Mouse (Mus musculus) liver, embryonic 16.5 days (tissue): Measurements from ENCODE around the gene Abca13. TPM values are rescaled to one million over a fixed set of nuclear protein-coding genes. Genes with fewer than 3 reads are reported as not detected.

Source experiments
- ATAC-seq: fragments of 200-750 bp; cut with Nextera tagmentation; 2 replicates; pipeline ENCODE4 v1.8.0; 2017; ENCODE audit warnings: low read depth, mild to moderate bottlenecking, moderate number of reproducible peaks, moderate library complexity
- H3K27ac ChIP-seq: fragments of 300-500 bp; sonication (generic); 2 replicates; pipeline ENCODE4 v1.5.1; 2014; ENCODE audit warnings: mild to moderate bottlenecking, low read length
- H3K27me3 ChIP-seq: fragments of 300-500 bp; sonication (generic); 2 replicates; pipeline ENCODE4 v1.6.1; 2014; ENCODE audit warnings: low read depth, low read length, mixed read lengths; ENCODE audit not compliant: control insufficient read depth, insufficient read depth
- H3K36me3 ChIP-seq: fragments of 300-500 bp; sonication (generic); 2 replicates; pipeline ENCODE4 v1.6.1; 2014; ENCODE audit warnings: mild to moderate bottlenecking; ENCODE audit not compliant: control insufficient read depth, insufficient read depth
- H3K4me1 ChIP-seq: fragments of 300-500 bp; sonication (generic); 2 replicates; pipeline ENCODE4 v1.6.1; 2014; ENCODE audit warnings: low read depth, low read length, mixed read lengths; ENCODE audit not compliant: control insufficient read depth
- H3K4me2 ChIP-seq: fragments of 300-500 bp; sonication (generic); 2 replicates; pipeline ENCODE4 v1.6.1; 2014; ENCODE audit warnings: low read depth, low read length, mixed read lengths
- H3K4me3 ChIP-seq: fragments of 300-500 bp; sonication (generic); 2 replicates; pipeline ENCODE4 v1.5.1; 2014; ENCODE audit warnings: low read depth, mild to moderate bottlenecking, low read length
- H3K9ac ChIP-seq: fragments of 300-500 bp; sonication (generic); 2 replicates; pipeline ENCODE4 v1.6.1; 2014; ENCODE audit warnings: low read depth, low read length
- H3K9me3 ChIP-seq: fragments of 300-500 bp; sonication (generic); replicated peaks from 2 replicates; pipeline ENCODE4 v1.6.1; 2016; ENCODE audit warnings: low read length; ENCODE audit not compliant: control insufficient read depth
- WGBS: fragments of 180-500 bp; shearing (Covaris S2); extraction: QIAGEN DNeasy Blood & Tissue Kit; methylation state at CpG from one replicate; pipeline ENCODE4 v1.1.7; 2014; ENCODE audit not compliant: insufficient replicate concordance; 5-methylcytosine and 5-hydroxymethylcytosine counted together
- polyA plus RNA-seq: library from polyadenylated mRNA; unstranded; fragments of >200 nt; fragmentation: Nextera tagmentation; extraction: Ambion mirVana; gene quantifications from 2 replicates; pipeline ENCODE4 v1.2.1, GENCODE M21; 2015

Gene Abca13
- polyA plus RNA-seq, 1 experiment from 2014 or later = 0.28 TPM

- ATAC-seq = no peak
- Histone ChIP-seq H3K4me3 (no peak overlapping the region), H3K4me2 (no peak overlapping the region), H3K9ac (no peak overlapping the region), H3K27me3 (no peaks in the 10 kb centered on the region), H3K27ac (no peak overlapping the region), H3K4me1 (no peaks in the 10 kb centered on the region), H3K9me3 (no peaks in the 10 kb centered on the region), H3K36me3 (no peaks in the 10 kb centered on the region)
- WGBS = 63% methylated on average over 1 of the region's 1 CpGs
Observed at GRCm38 (mm10) chr11:9591757-9592316, 400.1 kb downstream of the Abca13 start.

GRCm38 (mm10) chr11:9597299-9597698 is 405.6 kb downstream of the Abca13 start:
- H3K4me2 ChIP-seq = no peak overlapping the region
- no peak overlapping the region for H3K9ac ChIP-seq
- no peak overlapping the region for H3K4me3 ChIP-seq
- no peak for ATAC-seq
- H3K27me3 ChIP-seq = no peaks in the 10 kb centered on the region
- no peak overlapping the region for H3K27ac ChIP-seq
- H3K4me1 ChIP-seq = no peaks in the 10 kb centered on the region
- H3K9me3 ChIP-seq = no peaks in the 10 kb centered on the region
- H3K36me3 ChIP-seq = no peaks in the 10 kb centered on the region
- WGBS = 56% methylated on average over 2 of the region's 2 CpGs

DNA sequence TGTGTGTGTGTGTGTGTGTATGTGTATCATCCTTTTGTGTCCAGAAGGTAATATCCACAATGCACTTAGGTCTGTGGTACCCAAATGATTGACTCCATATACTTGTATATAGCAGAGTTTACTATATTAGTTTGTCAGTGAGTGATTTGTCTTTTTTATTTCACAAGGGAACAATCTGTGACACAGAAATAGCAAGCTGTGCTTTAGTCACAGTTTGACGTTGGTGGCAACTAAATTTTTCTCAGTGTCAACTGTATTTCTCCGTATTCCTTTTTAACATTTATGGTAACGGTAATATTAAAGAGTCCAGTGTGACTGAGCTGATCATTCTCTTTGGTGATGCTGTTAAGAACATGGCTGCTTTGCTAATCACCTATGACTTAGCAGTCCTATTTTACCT is 409.4 kb downstream of the Abca13 start:
- no peaks in the 10 kb centered on the region for H3K27me3 ChIP-seq
- 65% methylated on average over 3 of the region's 3 CpGs for WGBS
- no peak overlapping the region for H3K4me2 ChIP-seq
- no peaks in the 10 kb centered on the region for H3K36me3 ChIP-seq
- ATAC-seq = no peak
- no peak overlapping the region for H3K27ac ChIP-seq
- H3K4me3 ChIP-seq = no peak overlapping the region
- no peaks in the 10 kb centered on the region for H3K4me1 ChIP-seq
- no peak overlapping the region for H3K9ac ChIP-seq
- H3K9me3 ChIP-seq = no peaks in the 10 kb centered on the region

DNA sequence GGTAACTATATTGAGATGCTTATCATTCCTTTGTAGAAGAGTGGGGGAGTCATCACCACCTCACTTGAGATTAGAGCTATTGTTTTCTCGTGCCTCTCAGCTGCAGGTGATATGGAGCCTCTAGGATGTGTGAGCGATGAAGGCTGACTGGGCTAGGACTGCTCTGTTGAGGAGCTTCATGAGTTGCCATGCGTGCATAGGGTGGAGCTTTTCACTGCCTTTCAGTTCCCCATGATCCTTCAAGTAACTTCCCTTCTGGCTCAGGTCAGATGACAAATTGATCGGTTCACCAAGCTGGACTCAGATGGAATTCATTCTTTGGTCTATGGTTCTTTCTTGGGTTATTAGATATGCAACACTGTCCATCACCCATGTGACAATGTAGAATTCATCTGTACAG is 410.4 kb downstream of the Abca13 start:
- H3K9me3 ChIP-seq = no peaks in the 10 kb centered on the region
- H3K27ac ChIP-seq = no peak overlapping the region
- no peaks in the 10 kb centered on the region for H3K27me3 ChIP-seq
- no peak overlapping the region for H3K9ac ChIP-seq
- no peak overlapping the region for H3K4me2 ChIP-seq
- no peaks in the 10 kb centered on the region for H3K36me3 ChIP-seq
- H3K4me3 ChIP-seq = no peak overlapping the region
- no peak for ATAC-seq
- H3K4me1 ChIP-seq = no peaks in the 10 kb centered on the region
- WGBS = 50% methylated on average over 4 of the region's 4 CpGs

GRCm38 (mm10) chr11:9608249-9608648 is 416.5 kb downstream of the Abca13 start:
- no peak overlapping the region for H3K4me2 ChIP-seq
- no peak overlapping the region for H3K4me3 ChIP-seq
- H3K9ac ChIP-seq = no peak overlapping the region
- no peak overlapping the region for H3K27ac ChIP-seq
- H3K36me3 ChIP-seq = no peaks in the 10 kb centered on the region
- H3K27me3 ChIP-seq = no peaks in the 10 kb centered on the region
- no peak for ATAC-seq
- H3K4me1 ChIP-seq = no peaks in the 10 kb centered on the region
- no peaks in the 10 kb centered on the region for H3K9me3 ChIP-seq

DNA sequence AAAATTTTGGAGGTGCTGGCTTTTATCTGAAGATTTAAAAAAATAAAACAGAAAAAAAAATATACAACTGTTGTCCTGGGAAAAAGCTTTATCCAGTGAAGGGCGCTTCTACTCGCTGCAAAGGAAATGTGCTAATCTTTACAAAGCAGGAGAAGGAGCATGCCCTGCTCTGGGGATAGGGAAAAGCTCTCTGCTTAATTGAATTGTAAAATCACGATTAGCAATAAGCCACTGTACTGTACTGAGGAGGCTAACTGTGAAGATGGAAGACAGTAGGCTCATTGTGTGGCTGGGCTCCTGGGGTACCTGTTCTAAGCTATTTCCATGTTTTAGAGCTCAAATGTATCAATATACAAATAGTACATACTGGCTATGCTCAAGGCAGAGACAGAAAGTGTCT is 417.3 kb downstream of the Abca13 start:
- H3K4me2 ChIP-seq = no peak overlapping the region
- 46% methylated on average over 3 of the region's 3 CpGs for WGBS
- no peak overlapping the region for H3K4me3 ChIP-seq
- ATAC-seq = no peak
- no peaks in the 10 kb centered on the region for H3K36me3 ChIP-seq
- H3K27ac ChIP-seq = no peak overlapping the region
- H3K9me3 ChIP-seq = no peaks in the 10 kb centered on the region
- H3K27me3 ChIP-seq = no peaks in the 10 kb centered on the region
- no peak overlapping the region for H3K9ac ChIP-seq
- no peaks in the 10 kb centered on the region for H3K4me1 ChIP-seq

DNA sequence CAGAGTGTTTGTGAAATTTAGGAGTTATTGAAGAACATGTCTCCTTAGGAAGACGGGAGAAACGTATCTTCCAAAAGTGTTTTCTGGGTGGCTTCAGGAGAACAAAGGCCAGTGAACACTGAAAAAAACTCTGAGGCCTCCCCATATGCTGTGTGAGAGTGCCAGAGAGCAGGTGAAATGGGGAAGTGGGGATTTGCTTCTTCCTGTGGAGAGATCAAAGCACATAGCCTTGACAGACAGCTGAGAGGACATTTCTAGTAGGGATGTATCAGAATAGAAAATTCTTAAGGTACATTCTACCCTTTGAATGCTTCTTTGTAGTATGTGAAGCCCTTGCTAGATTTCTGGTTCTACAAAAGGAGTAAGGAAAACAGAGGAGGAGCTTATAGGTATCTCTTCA is 424.4 kb downstream of the Abca13 start:
- no peaks in the 10 kb centered on the region for H3K4me1 ChIP-seq

DNA sequence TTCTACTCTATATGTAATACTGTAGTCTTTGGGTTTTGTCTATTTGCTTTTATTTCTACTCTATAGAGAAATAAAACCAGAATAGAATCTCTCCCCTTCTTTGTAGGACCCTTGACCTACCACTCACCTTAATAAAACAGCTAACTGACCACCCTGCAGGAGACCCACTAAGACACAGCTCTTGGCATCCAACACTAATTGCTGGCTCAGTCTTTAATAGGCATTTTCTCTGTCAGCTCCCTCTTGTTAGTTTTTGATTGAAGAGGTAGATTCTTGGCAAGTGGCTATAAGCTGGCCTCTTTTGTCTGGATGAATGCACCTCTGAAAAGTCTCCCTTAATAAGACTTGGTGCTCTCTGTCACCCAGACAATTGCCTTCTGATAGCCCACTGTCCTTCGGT is 424.9 kb downstream of the Abca13 start:
- no peaks in the 10 kb centered on the region for H3K4me1 ChIP-seq
- 68% methylated on average over 1 of the region's 1 CpGs for WGBS
- ATAC-seq = no peak

More for the DNA sequence above, 424.4 kb downstream of the Abca13 start:
- Histone ChIP-seq H3K4me3 (no peak overlapping the region), H3K4me2 (no peak overlapping the region), H3K36me3 (no peaks in the 10 kb centered on the region), H3K27ac (no peak overlapping the region), H3K27me3 (no peaks in the 10 kb centered on the region), H3K9ac (no peak overlapping the region), H3K9me3 (no peaks in the 10 kb centered on the region)
- 40% methylated on average over 2 of the region's 2 CpGs for WGBS
- ATAC-seq = no peak

DNA sequence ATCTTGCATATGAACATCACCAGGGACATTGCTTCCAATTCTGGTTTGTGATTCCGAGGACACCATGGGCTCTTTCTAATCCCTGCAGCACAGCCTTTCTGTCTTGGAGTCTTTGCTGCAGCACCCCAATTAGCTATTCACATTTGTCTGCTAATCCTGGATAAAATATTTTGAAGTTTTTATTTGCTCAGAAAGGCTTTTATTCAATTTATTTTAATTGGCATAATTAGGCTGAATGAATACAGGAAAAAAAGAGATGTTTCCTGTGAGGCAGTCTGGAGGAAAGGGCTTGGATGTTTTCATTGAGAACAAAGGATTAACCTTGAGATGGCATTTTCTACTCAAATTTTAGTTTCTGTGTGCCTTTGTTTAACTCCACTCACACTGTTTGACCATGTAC is 428.2 kb downstream of the Abca13 start:
- Histone ChIP-seq H3K9ac (no peak overlapping the region), H3K9me3 (no peaks in the 10 kb centered on the region), H3K36me3 (no peaks in the 10 kb centered on the region), H3K4me1 (no peaks in the 10 kb centered on the region), H3K27ac (no peak overlapping the region), H3K4me2 (no peak overlapping the region), H3K27me3 (no peaks in the 10 kb centered on the region), H3K4me3 (no peak overlapping the region)
- 64% methylated on average over 1 of the region's 1 CpGs for WGBS
- no peak for ATAC-seq

More for the DNA sequence above, 424.9 kb downstream of the Abca13 start:
- Histone ChIP-seq H3K9ac (no peak overlapping the region), H3K4me3 (no peak overlapping the region), H3K27me3 (no peaks in the 10 kb centered on the region), H3K27ac (no peak overlapping the region), H3K36me3 (no peaks in the 10 kb centered on the region), H3K4me2 (no peak overlapping the region), H3K9me3 (no peaks in the 10 kb centered on the region)
